Mouse (Mus musculus): Measurements from ENCODE around the gene Abhd13. TPM values are rescaled to one million over a fixed set of nuclear protein-coding genes. Genes with fewer than 3 reads are reported as not detected.
A peak's percentile ranks its signal among the peaks of the same experiment; 100 is the strongest.

Gene Abhd13
- polyA plus RNA-seq, 1 experiment from 2014 or later: 12.8 TPM

GRCm38 (mm10) chr8:9975276-9975675, 2.2 kb upstream of the Abhd13 start:
- no peak overlapping the region for H3K27ac ChIP-seq (ENCODE audit: low read length)
- WGBS: 28% methylated on average over 5 of the region's 5 CpGs
- peak overlapping the region; percentile 66 for H3K4me2 ChIP-seq (ENCODE audit: low read depth, low read length)
- no peaks in the 10 kb centered on the region for H3K9me3 ChIP-seq (ENCODE audit: control insufficient read depth, low read length)
- peaks cover 7% of the 10 kb centered on the region; the same call in 1 of the 2 replicates for H3K36me3 ChIP-seq (ENCODE audit: control insufficient read depth, insufficient read depth, low read length)
- peaks cover 23% of the 10 kb centered on the region for H3K4me1 ChIP-seq (ENCODE audit: control insufficient read depth, insufficient read depth, low read length)
- H3K9ac ChIP-seq (ENCODE audit: low read depth, low read length): peak overlapping the region; percentile 75
- H3K4me3 ChIP-seq (ENCODE audit: low read length): peak overlapping the region; percentile 76
- H3K27me3 ChIP-seq (replicated peaks; ENCODE audit: control insufficient read depth, insufficient read depth, low read length): no peaks in the 10 kb centered on the region
- no peak for ATAC-seq

DNA sequence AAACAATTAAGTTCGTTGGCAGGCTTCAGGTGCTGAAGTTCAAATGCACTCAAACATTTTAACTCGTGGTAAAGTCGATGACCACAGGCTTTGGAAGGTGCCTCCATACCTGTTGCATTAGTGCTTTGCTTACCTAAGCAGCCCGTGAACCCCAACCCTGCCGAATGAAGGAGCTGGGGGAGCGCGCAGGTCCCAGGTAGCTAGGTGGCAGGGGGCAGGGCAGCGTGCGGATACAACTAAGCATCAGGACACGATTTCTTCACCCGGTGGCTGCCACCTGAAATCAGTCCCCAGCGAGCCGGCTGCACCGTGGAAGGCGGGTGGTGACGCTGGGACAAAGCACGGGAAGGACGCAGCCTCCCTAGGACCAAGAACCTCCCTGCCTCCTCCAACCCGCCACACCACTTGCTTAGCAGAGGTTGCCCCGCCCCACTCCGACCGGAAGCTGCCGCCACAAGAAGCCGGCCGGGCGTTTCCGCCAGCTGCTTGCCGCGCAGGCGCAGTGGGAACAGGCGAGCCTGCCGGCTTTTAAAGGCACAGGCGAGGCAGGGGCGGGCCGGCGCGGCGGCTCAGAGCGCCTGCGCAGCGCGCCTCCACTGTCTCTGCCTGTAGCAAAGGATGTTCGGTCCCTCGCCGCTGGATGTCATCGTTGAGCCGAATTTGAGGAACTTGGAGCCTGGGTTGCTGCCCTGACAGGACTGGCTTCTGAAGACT, 1.5 kb upstream of the Abhd13 start:
- no peaks in the 10 kb centered on the region for H3K9me3 ChIP-seq (ENCODE audit: control insufficient read depth, low read length)
- peak; percentile 96 for ATAC-seq
- no peaks in the 10 kb centered on the region for H3K27me3 ChIP-seq (replicated peaks; ENCODE audit: control insufficient read depth, insufficient read depth, low read length)
- peak overlapping the region; percentile 63 for H3K27ac ChIP-seq (ENCODE audit: low read length)
- peak overlapping the region; percentile 75 for H3K9ac ChIP-seq (ENCODE audit: low read depth, low read length)
- under 1% methylated on average over 47 of the region's 47 CpGs for WGBS
- H3K36me3 ChIP-seq (ENCODE audit: control insufficient read depth, insufficient read depth, low read length): peaks cover 7% of the 10 kb centered on the region; the same call in 1 of the 2 replicates
- H3K4me2 ChIP-seq (ENCODE audit: low read depth, low read length): peak overlapping the region; percentile 66
- H3K4me3 ChIP-seq (ENCODE audit: low read length): peak overlapping the region; percentile 76
- H3K4me1 ChIP-seq (ENCODE audit: control insufficient read depth, insufficient read depth, low read length): peaks cover 23% of the 10 kb centered on the region

DNA sequence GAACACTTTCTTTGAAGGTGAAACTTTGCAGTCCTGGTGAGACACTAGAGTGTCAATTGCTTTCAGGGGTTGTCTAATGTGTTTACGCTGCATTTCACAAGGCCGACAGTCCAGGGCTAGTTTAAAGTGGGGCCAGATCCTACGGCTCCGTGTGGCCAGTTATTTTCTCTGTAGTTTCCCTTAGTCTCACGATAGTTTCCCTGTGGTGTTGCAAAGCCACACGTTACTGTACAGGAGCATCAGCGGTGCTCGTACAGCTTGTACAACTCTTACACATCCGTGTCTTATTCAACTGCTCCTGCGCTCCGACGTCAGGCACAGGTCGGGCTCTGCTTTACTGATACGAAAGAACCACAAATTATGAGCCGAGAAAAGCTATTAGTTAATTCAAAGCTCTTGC, 491 bp upstream of the Abhd13 start:
- Histone ChIP-seq H3K27ac (ENCODE audit: low read length) (0 out of 2 replicates have a peak overlapping the region, but pooled peaks have one; percentile 59), H3K36me3 (ENCODE audit: control insufficient read depth, insufficient read depth, low read length) (peaks cover 7% of the 10 kb centered on the region; the same call in 1 of the 2 replicates), H3K9me3 (ENCODE audit: control insufficient read depth, low read length) (no peaks in the 10 kb centered on the region), H3K4me3 (ENCODE audit: low read length) (peak overlapping the region; percentile 91), H3K4me1 (ENCODE audit: control insufficient read depth, insufficient read depth, low read length) (peaks cover 23% of the 10 kb centered on the region), H3K27me3 (replicated peaks; ENCODE audit: control insufficient read depth, insufficient read depth, low read length) (no peaks in the 10 kb centered on the region), H3K4me2 (ENCODE audit: low read depth, low read length) (peak overlapping the region; percentile 52), H3K9ac (ENCODE audit: low read depth, low read length) (peak overlapping the region; percentile 93)
- 31% methylated on average over 15 of the region's 15 CpGs for WGBS
- ATAC-seq: 0 out of 2 replicates have a peak, but pooled peaks have one; percentile 5

GRCm38 (mm10) chr8:9978475-9979230, 1.1 kb downstream of the Abhd13 start:
- peaks cover 23% of the 10 kb centered on the region for H3K4me1 ChIP-seq (ENCODE audit: control insufficient read depth, insufficient read depth, low read length)
- H3K27me3 ChIP-seq (replicated peaks; ENCODE audit: control insufficient read depth, insufficient read depth, low read length): no peaks in the 10 kb centered on the region
- H3K4me3 ChIP-seq (ENCODE audit: low read length): peak overlapping the region; percentile 91
- H3K4me2 ChIP-seq (ENCODE audit: low read depth, low read length): peak overlapping the region; percentile 59
- H3K36me3 ChIP-seq (ENCODE audit: control insufficient read depth, insufficient read depth, low read length): no peaks in the 10 kb centered on the region
- peak overlapping the region; percentile 88 for H3K27ac ChIP-seq (ENCODE audit: low read length)
- no peak for ATAC-seq
- WGBS: 49% methylated on average over 18 of the region's 18 CpGs
- peak overlapping the region; percentile 93 for H3K9ac ChIP-seq (ENCODE audit: low read depth, low read length)
- H3K9me3 ChIP-seq (ENCODE audit: control insufficient read depth, low read length): no peaks in the 10 kb centered on the region

- Histone ChIP-seq H3K4me2 (ENCODE audit: low read depth, low read length) (no peak overlapping the region), H3K9ac (ENCODE audit: low read depth, low read length) (no peak overlapping the region), H3K4me1 (ENCODE audit: control insufficient read depth, insufficient read depth, low read length) (peaks cover 23% of the 10 kb centered on the region), H3K27ac (ENCODE audit: low read length) (no peak overlapping the region), H3K4me3 (ENCODE audit: low read length) (no peak overlapping the region), H3K36me3 (ENCODE audit: control insufficient read depth, insufficient read depth, low read length) (no peaks in the 10 kb centered on the region), H3K9me3 (ENCODE audit: control insufficient read depth, low read length) (no peaks in the 10 kb centered on the region), H3K27me3 (replicated peaks; ENCODE audit: control insufficient read depth, insufficient read depth, low read length) (no peaks in the 10 kb centered on the region)
- 64% methylated on average over 1 of the region's 1 CpGs for WGBS
- ATAC-seq: no peak
Measured at GRCm38 (mm10) chr8:9979746-9980145, 2.2 kb downstream of the Abhd13 start.

GRCm38 (mm10) chr8:9980188-9980587, 2.7 kb downstream of the Abhd13 start:
- Histone ChIP-seq H3K36me3 (ENCODE audit: control insufficient read depth, insufficient read depth, low read length) (no peaks in the 10 kb centered on the region), H3K4me3 (ENCODE audit: low read length) (no peak overlapping the region), H3K4me1 (ENCODE audit: control insufficient read depth, insufficient read depth, low read length) (peaks cover 22% of the 10 kb centered on the region), H3K9me3 (ENCODE audit: control insufficient read depth, low read length) (no peaks in the 10 kb centered on the region), H3K4me2 (ENCODE audit: low read depth, low read length) (no peak overlapping the region), H3K27ac (ENCODE audit: low read length) (no peak overlapping the region), H3K27me3 (replicated peaks; ENCODE audit: control insufficient read depth, insufficient read depth, low read length) (no peaks in the 10 kb centered on the region), H3K9ac (ENCODE audit: low read depth, low read length) (no peak overlapping the region)
- ATAC-seq: no peak

DNA sequence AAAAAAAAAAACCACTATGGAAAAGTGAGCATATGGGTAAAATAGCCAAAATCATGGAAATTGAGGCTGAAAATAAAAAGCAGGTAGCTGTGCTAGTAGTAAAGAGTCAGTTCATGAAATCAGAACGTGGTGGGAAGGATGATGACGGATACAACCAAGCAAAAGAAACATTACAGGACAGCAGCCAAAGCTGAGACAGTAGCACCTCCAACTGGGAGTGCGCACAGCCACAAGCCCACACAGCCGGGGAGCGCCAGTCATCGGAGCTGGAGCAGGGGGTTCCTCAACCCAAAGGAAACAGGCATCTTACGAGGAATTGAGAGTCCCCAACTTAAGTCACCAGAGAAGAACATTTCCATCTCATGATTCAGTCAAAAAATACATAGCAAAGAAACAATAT, 26.6 kb downstream of the Abhd13 start:
- WGBS: 83% methylated on average over 7 of the region's 7 CpGs
- Histone ChIP-seq H3K36me3 (ENCODE audit: control insufficient read depth, insufficient read depth, low read length) (no peaks in the 10 kb centered on the region), H3K4me3 (ENCODE audit: low read length) (no peak overlapping the region), H3K4me2 (ENCODE audit: low read depth, low read length) (no peak overlapping the region), H3K27ac (ENCODE audit: low read length) (no peak overlapping the region), H3K4me1 (ENCODE audit: control insufficient read depth, insufficient read depth, low read length) (peaks cover 22% of the 10 kb centered on the region), H3K27me3 (replicated peaks; ENCODE audit: control insufficient read depth, insufficient read depth, low read length) (no peaks in the 10 kb centered on the region), H3K9ac (ENCODE audit: low read depth, low read length) (no peak overlapping the region), H3K9me3 (ENCODE audit: control insufficient read depth, low read length) (no peaks in the 10 kb centered on the region)
- ATAC-seq: no peak

GRCm38 (mm10) chr8:10006156-10006985, 28.9 kb downstream of the Abhd13 start, which contains the start of gene Tnfsf13b:
Gene Tnfsf13b, plus strand, starts transcription at chr8:10006467.
- no peaks in the 10 kb centered on the region for H3K36me3 ChIP-seq (ENCODE audit: control insufficient read depth, insufficient read depth, low read length)
- H3K4me2 ChIP-seq (ENCODE audit: low read depth, low read length): peak within 1 kb of the TSS; percentile 88
- H3K4me1 ChIP-seq (ENCODE audit: control insufficient read depth, insufficient read depth, low read length): peaks cover 22% of the 10 kb centered on the region
- no peaks in the 10 kb centered on the region for H3K27me3 ChIP-seq (replicated peaks; ENCODE audit: control insufficient read depth, insufficient read depth, low read length)
- H3K9ac ChIP-seq (ENCODE audit: low read depth, low read length): peak within 1 kb of the TSS; percentile 56
- WGBS: 48% methylated on average over 16 of the region's 16 CpGs
- peak within 1 kb of the TSS; percentile 50 for H3K4me3 ChIP-seq (ENCODE audit: low read length)
- H3K9me3 ChIP-seq (ENCODE audit: control insufficient read depth, low read length): no peaks in the 10 kb centered on the region
- peak; percentile 95 for ATAC-seq
- H3K27ac ChIP-seq (ENCODE audit: low read length): 0 out of 2 replicates have a peak within 1 kb of the TSS, but pooled peaks have one; percentile 4
